Mouse (Mus musculus): ENCODE data around the gene Cldn3.

Cldn3 gene

GRCm38 (mm10) chr5:134965852-134966821 is 19.9 kb upstream of the Cldn3 start:
- DNase-seq = peak; percentile 79

- DNase-seq = no peak
Measured at GRCm38 (mm10) chr5:134967164-134967944, 18.7 kb upstream of the Cldn3 start.

GRCm38 (mm10) chr5:134970671-134971070 is 15.3 kb upstream of the Cldn3 start:
- no peak for DNase-seq

GRCm38 (mm10) chr5:134973081-134973480 is 12.9 kb upstream of the Cldn3 start:
- DNase-seq = no peak

- DNase-seq = no peak
Measured at GRCm38 (mm10) chr5:134973526-134973925, 12.5 kb upstream of the Cldn3 start.

- DNase-seq = no peak
Measured at GRCm38 (mm10) chr5:134974294-134974693, 11.7 kb upstream of the Cldn3 start.

GRCm38 (mm10) chr5:134974921-134975320 is 11.1 kb upstream of the Cldn3 start:
- no peak for DNase-seq

GRCm38 (mm10) chr5:134976164-134976563 is 9.8 kb upstream of the Cldn3 start:
- DNase-seq = no peak

GRCm38 (mm10) chr5:134976577-134977250 is 9.3 kb upstream of the Cldn3 start:
- no peak for DNase-seq

- DNase-seq = no peak
Measured at GRCm38 (mm10) chr5:134977837-134978236, 8.2 kb upstream of the Cldn3 start.

- DNase-seq = no peak
Measured at GRCm38 (mm10) chr5:134981149-134981548, 4.9 kb upstream of the Cldn3 start.

- no peak for DNase-seq
Measured at GRCm38 (mm10) chr5:134983111-134983510, 2.9 kb upstream of the Cldn3 start.

GRCm38 (mm10) chr5:134983771-134984170 is 2.2 kb upstream of the Cldn3 start:
- DNase-seq = peak; percentile 63

- DNase-seq = peak; percentile 42
Measured at GRCm38 (mm10) chr5:134986298-134987268, 569 bp downstream of the Cldn3 start.

- no peak for DNase-seq
Measured at GRCm38 (mm10) chr5:134989166-134989565, 3.2 kb downstream of the Cldn3 start.

GRCm38 (mm10) chr5:134989741-134990140 is 3.7 kb downstream of the Cldn3 start:
- no peak for DNase-seq

GRCm38 (mm10) chr5:134992566-134992965 is 6.6 kb downstream of the Cldn3 start:
- DNase-seq = no peak

- DNase-seq = no peak
Measured at GRCm38 (mm10) chr5:134998359-134998758, 12.3 kb downstream of the Cldn3 start.

- DNase-seq = no peak
Measured at GRCm38 (mm10) chr5:134999797-135000196, 13.8 kb downstream of the Cldn3 start.

- no peak for DNase-seq
Measured at GRCm38 (mm10) chr5:135000751-135001150, 14.7 kb downstream of the Cldn3 start.

- DNase-seq = peak; percentile 87
Measured at GRCm38 (mm10) chr5:135001309-135001708, 15.3 kb downstream of the Cldn3 start.

GRCm38 (mm10) chr5:135002151-135002550 is 16.1 kb downstream of the Cldn3 start:
- no peak for DNase-seq
